Mouse (Mus musculus): Measurements from ENCODE around the gene Pde7b. TPM values are rescaled to one million over a fixed set of nuclear protein-coding genes. Genes with fewer than 3 reads are reported as not detected.

The Pde7b gene
- polyA plus RNA-seq, 1 experiment from 2014 or later = 1.3 TPM

- Histone ChIP-seq H3K9me3 (ENCODE audit: control insufficient read depth, low read length) (no peaks in the 10 kb centered on the region), H3K4me1 (replicated peaks; ENCODE audit: control insufficient read depth, insufficient read depth, low read length) (no peaks in the 10 kb centered on the region), H3K4me2 (no peak overlapping the region), H3K36me3 (ENCODE audit: control insufficient read depth, insufficient read depth, low read length) (no peaks in the 10 kb centered on the region), H3K4me3 (ENCODE audit: low read depth, low read length) (no peak overlapping the region), H3K27me3 (replicated peaks; ENCODE audit: control insufficient read depth, insufficient read depth, low read length) (no peaks in the 10 kb centered on the region), H3K27ac (ENCODE audit: low read depth, low read length) (no peak overlapping the region), H3K9ac (ENCODE audit: low read depth, low read length) (no peak overlapping the region)
- ATAC-seq (replicated peaks; ENCODE audit: low FRiP score) = no peak
- 79% methylated on average over 5 of the region's 5 CpGs for WGBS
- DNase-seq (ENCODE audit: low spot score) = no peak
Observed at GRCm38 (mm10) chr10:20750642-20751251, 25.9 kb upstream of the Pde7b start.

- no peak for ATAC-seq (replicated peaks; ENCODE audit: low FRiP score)
- Histone ChIP-seq H3K9me3 (ENCODE audit: control insufficient read depth, low read length) (no peaks in the 10 kb centered on the region), H3K36me3 (ENCODE audit: control insufficient read depth, insufficient read depth, low read length) (no peaks in the 10 kb centered on the region), H3K4me1 (replicated peaks; ENCODE audit: control insufficient read depth, insufficient read depth, low read length) (no peaks in the 10 kb centered on the region), H3K9ac (ENCODE audit: low read depth, low read length) (no peak overlapping the region), H3K27me3 (replicated peaks; ENCODE audit: control insufficient read depth, insufficient read depth, low read length) (no peaks in the 10 kb centered on the region), H3K4me3 (ENCODE audit: low read depth, low read length) (no peak overlapping the region), H3K4me2 (no peak overlapping the region), H3K27ac (ENCODE audit: low read depth, low read length) (no peak overlapping the region)
- no peak for DNase-seq (ENCODE audit: low spot score)
- WGBS = 89% methylated on average over 8 of the region's 8 CpGs
Observed at GRCm38 (mm10) chr10:20748938-20749337, 24.1 kb upstream of the Pde7b start.

- DNase-seq (ENCODE audit: low spot score) (no peak), ATAC-seq (replicated peaks; ENCODE audit: low FRiP score) (peak; percentile 39; the same call in 1 of the 2 replicates)
- no peaks in the 10 kb centered on the region for H3K4me1 ChIP-seq (replicated peaks; ENCODE audit: control insufficient read depth, insufficient read depth, low read length)
- H3K9me3 ChIP-seq (ENCODE audit: control insufficient read depth, low read length) = no peaks in the 10 kb centered on the region
- WGBS = 83% methylated on average over 4 of the region's 4 CpGs
- H3K4me3 ChIP-seq (ENCODE audit: low read depth, low read length) = no peak overlapping the region
- no peaks in the 10 kb centered on the region for H3K27me3 ChIP-seq (replicated peaks; ENCODE audit: control insufficient read depth, insufficient read depth, low read length)
- H3K9ac ChIP-seq (ENCODE audit: low read depth, low read length) = no peak overlapping the region
- no peak overlapping the region for H3K27ac ChIP-seq (ENCODE audit: low read depth, low read length)
- no peak overlapping the region for H3K4me2 ChIP-seq
- no peaks in the 10 kb centered on the region for H3K36me3 ChIP-seq (ENCODE audit: control insufficient read depth, insufficient read depth, low read length)
Observed at GRCm38 (mm10) chr10:20747229-20747628, 22.4 kb upstream of the Pde7b start.

GRCm38 (mm10) chr10:20739801-20740200, 14.9 kb upstream of the Pde7b start:
- H3K9me3 ChIP-seq (ENCODE audit: control insufficient read depth, low read length) = no peaks in the 10 kb centered on the region
- H3K36me3 ChIP-seq (ENCODE audit: control insufficient read depth, insufficient read depth, low read length) = no peaks in the 10 kb centered on the region
- H3K27me3 ChIP-seq (replicated peaks; ENCODE audit: control insufficient read depth, insufficient read depth, low read length) = no peaks in the 10 kb centered on the region
- H3K4me1 ChIP-seq (replicated peaks; ENCODE audit: control insufficient read depth, insufficient read depth, low read length) = peaks cover 8% of the 10 kb centered on the region
- no peak overlapping the region for H3K4me2 ChIP-seq
- no peak for DNase-seq (ENCODE audit: low spot score)
- no peak overlapping the region for H3K9ac ChIP-seq (ENCODE audit: low read depth, low read length)
- no peak for ATAC-seq (replicated peaks; ENCODE audit: low FRiP score)
- WGBS = 82% methylated on average over 3 of the region's 3 CpGs
- no peak overlapping the region for H3K4me3 ChIP-seq (ENCODE audit: low read depth, low read length)
- no peak overlapping the region for H3K27ac ChIP-seq (ENCODE audit: low read depth, low read length)

- H3K9ac ChIP-seq (ENCODE audit: low read depth, low read length) = no peak overlapping the region
- H3K27me3 ChIP-seq (replicated peaks; ENCODE audit: control insufficient read depth, insufficient read depth, low read length) = no peaks in the 10 kb centered on the region
- WGBS = 30% methylated on average over 4 of the region's 4 CpGs
- no peak for ATAC-seq (replicated peaks; ENCODE audit: low FRiP score)
- no peak overlapping the region for H3K4me3 ChIP-seq (ENCODE audit: low read depth, low read length)
- peaks cover 8% of the 10 kb centered on the region for H3K4me1 ChIP-seq (replicated peaks; ENCODE audit: control insufficient read depth, insufficient read depth, low read length)
- H3K27ac ChIP-seq (ENCODE audit: low read depth, low read length) = no peak overlapping the region
- peak overlapping the region; percentile 23; the same call in 1 of the 2 replicates for H3K4me2 ChIP-seq
- H3K9me3 ChIP-seq (ENCODE audit: control insufficient read depth, low read length) = no peaks in the 10 kb centered on the region
- DNase-seq (ENCODE audit: low spot score) = no peak
- H3K36me3 ChIP-seq (ENCODE audit: control insufficient read depth, insufficient read depth, low read length) = no peaks in the 10 kb centered on the region
Observed at GRCm38 (mm10) chr10:20737146-20737545, 12.3 kb upstream of the Pde7b start.

- ATAC-seq (replicated peaks; ENCODE audit: low FRiP score) = peak; percentile 95
- H3K27ac ChIP-seq (ENCODE audit: low read depth, low read length) = peak overlapping the region; percentile 19; the same call in 1 of the 2 replicates
Observed at GRCm38 (mm10) chr10:20735775-20736449, 11.0 kb upstream of the Pde7b start.

GRCm38 (mm10) chr10:20733576-20733975, 8.7 kb upstream of the Pde7b start:
- H3K4me2 ChIP-seq = no peak overlapping the region
- H3K36me3 ChIP-seq (ENCODE audit: control insufficient read depth, insufficient read depth, low read length) = no peaks in the 10 kb centered on the region
- WGBS = 65% methylated on average over 5 of the region's 5 CpGs
- DNase-seq (ENCODE audit: low spot score) = no peak
- no peak overlapping the region for H3K9ac ChIP-seq (ENCODE audit: low read depth, low read length)
- H3K9me3 ChIP-seq (ENCODE audit: control insufficient read depth, low read length) = no peaks in the 10 kb centered on the region
- no peak overlapping the region for H3K27ac ChIP-seq (ENCODE audit: low read depth, low read length)
- no peak overlapping the region for H3K4me3 ChIP-seq (ENCODE audit: low read depth, low read length)
- ATAC-seq (replicated peaks; ENCODE audit: low FRiP score) = no peak
- no peaks in the 10 kb centered on the region for H3K27me3 ChIP-seq (replicated peaks; ENCODE audit: control insufficient read depth, insufficient read depth, low read length)
- H3K4me1 ChIP-seq (replicated peaks; ENCODE audit: control insufficient read depth, insufficient read depth, low read length) = peaks cover 8% of the 10 kb centered on the region

More at GRCm38 (mm10) chr10:20735775-20736449, 11.0 kb upstream of the Pde7b start:
- Histone ChIP-seq H3K27me3 (replicated peaks; ENCODE audit: control insufficient read depth, insufficient read depth, low read length) (no peaks in the 10 kb centered on the region), H3K4me2 (peak overlapping the region; percentile 0; the same call in 1 of the 2 replicates), H3K36me3 (ENCODE audit: control insufficient read depth, insufficient read depth, low read length) (no peaks in the 10 kb centered on the region), H3K9me3 (ENCODE audit: control insufficient read depth, low read length) (no peaks in the 10 kb centered on the region), H3K9ac (ENCODE audit: low read depth, low read length) (no peak overlapping the region), H3K4me3 (ENCODE audit: low read depth, low read length) (no peak overlapping the region), H3K4me1 (replicated peaks; ENCODE audit: control insufficient read depth, insufficient read depth, low read length) (peaks cover 8% of the 10 kb centered on the region)
- whole genome bisulfite sequencing = 31% methylated on average over 3 of the region's 3 CpGs
- DNase-seq (ENCODE audit: low spot score) = no peak

GRCm38 (mm10) chr10:20732180-20732579, 7.3 kb upstream of the Pde7b start:
- ATAC-seq (replicated peaks; ENCODE audit: low FRiP score) (no peak), DNase-seq (ENCODE audit: low spot score) (no peak)
- 55% methylated on average over 2 of the region's 2 CpGs for WGBS
- Histone ChIP-seq H3K36me3 (ENCODE audit: control insufficient read depth, insufficient read depth, low read length) (no peaks in the 10 kb centered on the region), H3K27me3 (replicated peaks; ENCODE audit: control insufficient read depth, insufficient read depth, low read length) (no peaks in the 10 kb centered on the region), H3K4me2 (no peak overlapping the region), H3K9ac (ENCODE audit: low read depth, low read length) (no peak overlapping the region), H3K27ac (ENCODE audit: low read depth, low read length) (no peak overlapping the region), H3K4me1 (replicated peaks; ENCODE audit: control insufficient read depth, insufficient read depth, low read length) (peaks cover 8% of the 10 kb centered on the region), H3K4me3 (ENCODE audit: low read depth, low read length) (no peak overlapping the region), H3K9me3 (ENCODE audit: control insufficient read depth, low read length) (no peaks in the 10 kb centered on the region)

GRCm38 (mm10) chr10:20730034-20730433, 5.2 kb upstream of the Pde7b start:
- no peak for DNase-seq (ENCODE audit: low spot score)
- Histone ChIP-seq H3K36me3 (ENCODE audit: control insufficient read depth, insufficient read depth, low read length) (no peaks in the 10 kb centered on the region), H3K9ac (ENCODE audit: low read depth, low read length) (no peak overlapping the region), H3K27ac (ENCODE audit: low read depth, low read length) (no peak overlapping the region), H3K9me3 (ENCODE audit: control insufficient read depth, low read length) (no peaks in the 10 kb centered on the region), H3K4me2 (no peak overlapping the region), H3K4me1 (replicated peaks; ENCODE audit: control insufficient read depth, insufficient read depth, low read length) (no peaks in the 10 kb centered on the region), H3K4me3 (ENCODE audit: low read depth, low read length) (no peak overlapping the region), H3K27me3 (replicated peaks; ENCODE audit: control insufficient read depth, insufficient read depth, low read length) (no peaks in the 10 kb centered on the region)
- no peak for ATAC-seq (replicated peaks; ENCODE audit: low FRiP score)
- WGBS = 68% methylated on average over 1 of the region's 1 CpGs

Measured in liver, embryonic 11.5 days (tissue).